ENCODE assay signal across 8 mouse cellular contexts in the genomic region with DNA sequence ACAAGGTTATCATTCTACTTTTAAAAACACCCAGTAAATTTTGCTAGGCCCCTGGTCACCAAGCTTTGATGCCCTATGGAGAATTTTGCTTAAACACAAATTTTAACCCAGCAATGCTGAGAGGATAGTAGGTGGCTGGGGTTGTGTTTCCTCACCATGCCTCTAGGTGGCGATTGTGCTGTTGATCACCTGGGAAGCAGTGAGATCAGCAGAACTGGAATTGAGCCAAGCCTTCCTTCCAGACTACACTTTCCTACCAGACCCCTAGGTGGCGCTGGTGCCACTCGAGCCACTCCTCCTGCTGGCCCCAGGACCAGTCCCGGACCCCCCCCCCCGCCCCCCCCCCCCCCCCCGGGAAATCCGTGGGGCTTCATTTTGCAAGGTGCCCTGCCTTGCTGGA.
DNase-seq lines count a peak whose midpoint lies in the region; ATAC-seq lines count a peak whose summit lies in the region.

No protein-coding gene starts in this region.

- DNase-seq in 3T3-L1 (ENCODE audit: low read depth, low spot score) (peak; percentile 72), MN1 (ENCODE audit: low spot score) (peak; percentile 87), liver (peak; percentile 69)
- DNase-seq in cerebellum, adult 8-10 months: peak; percentile 75
- DNase-seq in gastrocnemius, adult 18-20 months (ENCODE audit: low spot score): peak; percentile 76
- DNase-seq in kidney, adult 9 months: peak; percentile 92
- peak; percentile 42 to 70 for DNase-seq in thymus, adult 18-20 months

- peak; percentile 92 for ATAC-seq in neutrophil, adult 5-6 weeks (ENCODE audit: extremely low read depth, insufficient number of reproducible peaks, low FRiP score, poor library complexity, severe bottlenecking)

Comparison
In these comparisons a context has a peak if more than half of its experiments do, and no peak if none do; other contexts are left out.
1. Peak in every context shown above with its lines: DNase-seq and ATAC-seq.